Mouse (Mus musculus): ENCODE data around the gene Thbs3. TPM values are rescaled to one million over a fixed set of nuclear protein-coding genes. Genes with fewer than 3 reads are reported as not detected.

Thbs3 gene
- polyA plus RNA-seq, 1 experiment from 2014 or later = 77.7 TPM

DNA sequence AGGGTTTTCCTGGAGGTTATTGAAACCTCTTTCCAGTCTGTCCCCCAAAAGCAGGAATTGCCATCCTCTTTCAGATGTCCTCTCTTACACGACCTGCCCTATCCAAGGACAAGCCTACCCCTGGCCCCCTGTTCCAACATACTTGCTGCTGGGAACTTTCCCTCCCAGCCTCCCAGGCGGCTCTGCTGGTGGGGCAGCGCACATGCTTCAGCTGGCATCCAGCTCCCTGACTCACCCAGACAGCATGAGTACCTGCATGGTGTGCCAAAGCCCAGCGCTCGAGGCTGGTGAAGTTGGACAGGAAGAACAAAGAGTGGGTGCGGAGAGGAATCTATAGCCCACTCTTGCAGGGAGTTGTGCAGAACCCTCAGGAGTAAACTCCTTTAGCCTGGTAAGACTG is 55.9 kb downstream of the Thbs3 start:
- TF ChIP-seq EP300 (IDR thresholded peaks at IDR 0.05) (no peak), CTCF (IDR thresholded peaks at IDR 0.05) (no peak)
- peak; percentile 65 for DNase-seq (ENCODE audit: low spot score)
- no peaks in the 10 kb centered on the region for H3K27me3 ChIP-seq (replicated peaks; ENCODE audit: insufficient read depth, low read length)
- no peaks in the 10 kb centered on the region for H3K9me3 ChIP-seq (ENCODE audit: low read length)
- H3K36me3 ChIP-seq (ENCODE audit: insufficient read depth, low read length) = peaks cover 25% of the 10 kb centered on the region
- H3K9ac ChIP-seq (replicated peaks; ENCODE audit: low read depth) = no peak overlapping the region
- peaks cover 16% of the 10 kb centered on the region; the same call in 1 of the 2 replicates for H3K4me1 ChIP-seq (ENCODE audit: insufficient read depth, low read depth, low read length)
- H3K4me3 ChIP-seq (ENCODE audit: low read depth, low read length) = peak overlapping the region; percentile 52; the same call in 1 of the 2 replicates
- peak; percentile 41 for ATAC-seq
- peak overlapping the region; percentile 79 for H3K27ac ChIP-seq (ENCODE audit: low read length)
- WGBS = 49% methylated on average over 6 of the region's 6 CpGs
- peak overlapping the region; percentile 59 for H3K4me2 ChIP-seq (replicated peaks; ENCODE audit: low read depth, low read length)

DNA sequence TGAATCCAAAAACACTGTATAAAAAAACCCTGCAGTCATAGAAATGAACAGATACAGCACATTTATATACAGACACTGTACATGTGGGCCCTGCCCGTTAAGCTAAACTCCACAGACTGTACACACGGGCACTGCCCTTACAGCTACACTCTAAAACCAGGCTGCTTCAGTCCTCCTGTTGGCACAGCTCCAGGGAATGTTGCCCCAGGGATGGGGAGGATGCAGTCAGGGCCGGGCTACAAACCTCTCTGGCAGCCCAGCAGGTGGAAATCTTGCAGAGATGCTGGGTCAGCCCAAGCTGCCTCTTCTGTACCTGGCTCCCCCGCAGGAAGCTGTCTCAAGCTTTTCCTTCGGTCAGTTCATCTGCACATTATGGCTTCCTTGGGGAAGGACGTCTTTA is 56.8 kb downstream of the Thbs3 start:
- H3K27me3 ChIP-seq (replicated peaks; ENCODE audit: insufficient read depth, low read length) = no peaks in the 10 kb centered on the region
- H3K36me3 ChIP-seq (ENCODE audit: insufficient read depth, low read length) = peaks cover 29% of the 10 kb centered on the region
- peak; percentile 25; the same call in 1 of the 2 replicates for ATAC-seq
- DNase-seq (ENCODE audit: low spot score) = peak; percentile 32
- TF ChIP-seq CTCF (IDR thresholded peaks at IDR 0.05) = no peak
- TF ChIP-seq EP300 (IDR thresholded peaks at IDR 0.05) = no peak
- no peak overlapping the region for H3K27ac ChIP-seq (ENCODE audit: low read length)
- H3K4me2 ChIP-seq (replicated peaks; ENCODE audit: low read depth, low read length) = no peak overlapping the region
- no peaks in the 10 kb centered on the region for H3K9me3 ChIP-seq (ENCODE audit: low read length)
- peaks cover 16% of the 10 kb centered on the region; the same call in 1 of the 2 replicates for H3K4me1 ChIP-seq (ENCODE audit: insufficient read depth, low read depth, low read length)
- no peak overlapping the region for H3K4me3 ChIP-seq (ENCODE audit: low read depth, low read length)
- WGBS = 48% methylated on average over 6 of the region's 6 CpGs
- H3K9ac ChIP-seq (replicated peaks; ENCODE audit: low read depth) = no peak overlapping the region

DNA sequence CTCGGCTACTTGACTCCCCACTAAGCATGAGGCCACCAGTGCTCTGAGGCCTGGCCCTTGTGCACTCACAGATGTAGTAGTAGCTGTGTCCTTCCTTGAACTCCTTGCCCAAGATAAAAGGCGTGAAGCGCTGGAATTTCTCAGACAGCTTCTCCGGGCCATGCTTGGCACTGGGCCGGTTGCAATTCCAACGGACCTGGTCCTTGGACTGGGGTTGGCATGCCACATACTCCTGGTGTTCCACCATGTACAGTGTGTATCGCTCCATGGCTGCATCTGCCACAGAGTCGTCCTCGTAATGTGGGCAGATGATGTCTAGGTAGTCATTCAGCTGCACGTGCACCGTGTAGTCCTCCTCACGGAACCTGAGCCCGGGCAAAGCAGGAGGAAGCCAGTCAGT is 61.1 kb downstream of the Thbs3 start:
- TF ChIP-seq EP300 (IDR thresholded peaks at IDR 0.05) (no peak), CTCF (IDR thresholded peaks at IDR 0.05) (no peak)
- Histone ChIP-seq H3K4me3 (ENCODE audit: low read depth, low read length) (no peak overlapping the region), H3K27me3 (replicated peaks; ENCODE audit: insufficient read depth, low read length) (no peaks in the 10 kb centered on the region), H3K27ac (ENCODE audit: low read length) (peak overlapping the region; percentile 97; the same call in 1 of the 2 replicates), H3K9ac (replicated peaks; ENCODE audit: low read depth) (no peak overlapping the region), H3K4me2 (replicated peaks; ENCODE audit: low read depth, low read length) (peak overlapping the region; percentile 81; the same call in 1 of the 2 replicates), H3K36me3 (ENCODE audit: insufficient read depth, low read length) (peaks cover 29% of the 10 kb centered on the region), H3K4me1 (ENCODE audit: insufficient read depth, low read depth, low read length) (no peaks in the 10 kb centered on the region), H3K9me3 (ENCODE audit: low read length) (no peaks in the 10 kb centered on the region)
- no peak for DNase-seq (ENCODE audit: low spot score)
- ATAC-seq = no peak
- 79% methylated on average over 13 of the region's 13 CpGs for WGBS

MicroRNAs within 50 kb of the gene (microRNA counts, 519-probe panel; counts per million panel counts)
- not detected for microRNA mmu-miR-92b

Small RNA genes lying within 50 kb of the gene (microRNA-seq; reads per million reads assigned to microRNA genes)
- gene Mir92b = 1,088 reads per million, percentile 75 among the genes with 10 or more reads in this experiment

Other genes starting within 250 kb of the Thbs3 start
- 16.0 and 17.9 TPM in 2 replicates for gene Rusc1, start 121.9 kb upstream of the Thbs3 start, polyA plus RNA-seq (2015; fragmentation: Nextera tagmentation; extraction: Ambion mirVana)
- not detected in 2 replicates for gene Gm43738, start 114.1 kb upstream of the Thbs3 start, polyA plus RNA-seq (2015; fragmentation: Nextera tagmentation; extraction: Ambion mirVana)
- 185 and 199 TPM in 2 replicates for gene Fdps, start 113.2 kb upstream of the Thbs3 start, polyA plus RNA-seq (2015; fragmentation: Nextera tagmentation; extraction: Ambion mirVana)
- 0.14 and 0.32 TPM in 2 replicates for gene Pklr, start 79.0 kb upstream of the Thbs3 start, polyA plus RNA-seq (2015; fragmentation: Nextera tagmentation; extraction: Ambion mirVana)
- 0.19 and 0.31 TPM in 2 replicates for gene Hcn3, start 55.0 kb upstream of the Thbs3 start, polyA plus RNA-seq (2015; fragmentation: Nextera tagmentation; extraction: Ambion mirVana)
- 16.2 and 17.7 TPM in 2 replicates for gene Clk2, start 50.4 kb upstream of the Thbs3 start, polyA plus RNA-seq (2015; fragmentation: Nextera tagmentation; extraction: Ambion mirVana)
- 89.6 and 94.2 TPM in 2 replicates for gene Scamp3, start 37.7 kb upstream of the Thbs3 start, polyA plus RNA-seq (2015; fragmentation: Nextera tagmentation; extraction: Ambion mirVana)
- 6.6 and 8.4 TPM in 2 replicates for gene Fam189b, start 32.0 kb upstream of the Thbs3 start, polyA plus RNA-seq (2015; fragmentation: Nextera tagmentation; extraction: Ambion mirVana)
- gene Gba, start 12.3 kb upstream of the Thbs3 start, polyA plus RNA-seq (2015; fragmentation: Nextera tagmentation; extraction: Ambion mirVana) = 44.4 and 46.5 TPM in 2 replicates
- 99.3 and 116 TPM in 2 replicates for gene Mtx1, start 11.9 kb downstream of the Thbs3 start, polyA plus RNA-seq (2015; fragmentation: Nextera tagmentation; extraction: Ambion mirVana)
- gene Muc1, start 13.9 kb downstream of the Thbs3 start, polyA plus RNA-seq (2015; fragmentation: Nextera tagmentation; extraction: Ambion mirVana) = 300 and 307 TPM in 2 replicates
- 282 and 309 TPM in 2 replicates for gene Krtcap2, start 30.8 kb downstream of the Thbs3 start, polyA plus RNA-seq (2015; fragmentation: Nextera tagmentation; extraction: Ambion mirVana)
- 1.8 and 2.1 TPM in 2 replicates for gene Trim46, start 31.1 kb downstream of the Thbs3 start, polyA plus RNA-seq (2015; fragmentation: Nextera tagmentation; extraction: Ambion mirVana)
- 125 and 136 TPM in 2 replicates for gene Dpm3, start 44.2 kb downstream of the Thbs3 start, polyA plus RNA-seq (2015; fragmentation: Nextera tagmentation; extraction: Ambion mirVana)
- 95.7 and 96.4 TPM in 2 replicates for gene Slc50a1, start 55.4 kb downstream of the Thbs3 start, polyA plus RNA-seq (2015; fragmentation: Nextera tagmentation; extraction: Ambion mirVana)
- 174 and 188 TPM in 2 replicates for gene Efna1, start 66.0 kb downstream of the Thbs3 start, polyA plus RNA-seq (2015; fragmentation: Nextera tagmentation; extraction: Ambion mirVana)
- gene Efna3, start 107.8 kb downstream of the Thbs3 start, polyA plus RNA-seq (2015; fragmentation: Nextera tagmentation; extraction: Ambion mirVana) = 4.4 and 6.7 TPM in 2 replicates
- 9.7 and 10.3 TPM in 2 replicates for gene Efna4, start 122.8 kb downstream of the Thbs3 start, polyA plus RNA-seq (2015; fragmentation: Nextera tagmentation; extraction: Ambion mirVana)
- 133 and 177 TPM in 2 replicates for gene Adam15, start 134.8 kb downstream of the Thbs3 start, polyA plus RNA-seq (2015; fragmentation: Nextera tagmentation; extraction: Ambion mirVana)
- gene Dcst2, start 146.8 kb downstream of the Thbs3 start, polyA plus RNA-seq (2015; fragmentation: Nextera tagmentation; extraction: Ambion mirVana) = 0.16 and 0.25 TPM in 2 replicates
- 0.11 and 0.38 TPM in 2 replicates for gene Dcst1, start 150.1 kb downstream of the Thbs3 start, polyA plus RNA-seq (2015; fragmentation: Nextera tagmentation; extraction: Ambion mirVana)
- 6.4 and 7.3 TPM in 2 replicates for gene Zbtb7b, start 179.6 kb downstream of the Thbs3 start, polyA plus RNA-seq (2015; fragmentation: Nextera tagmentation; extraction: Ambion mirVana)
- not detected in 2 replicates for gene Lenep, start 187.6 kb downstream of the Thbs3 start, polyA plus RNA-seq (2015; fragmentation: Nextera tagmentation; extraction: Ambion mirVana)
- gene Flad1, start 196.7 kb downstream of the Thbs3 start, polyA plus RNA-seq (2015; fragmentation: Nextera tagmentation; extraction: Ambion mirVana) = 17.9 and 18.2 TPM in 2 replicates
- 75.5 and 83.0 TPM in 2 replicates for gene Cks1b, start 203.2 kb downstream of the Thbs3 start, polyA plus RNA-seq (2015; fragmentation: Nextera tagmentation; extraction: Ambion mirVana)
- gene Shc1, start 203.3 kb downstream of the Thbs3 start, polyA plus RNA-seq (2015; fragmentation: Nextera tagmentation; extraction: Ambion mirVana) = 52.6 and 55.7 TPM in 2 replicates
- gene Pygo2, start 215.0 kb downstream of the Thbs3 start, polyA plus RNA-seq (2015; fragmentation: Nextera tagmentation; extraction: Ambion mirVana) = 19.4 and 20.7 TPM in 2 replicates
- gene Pbxip1, start 221.5 kb downstream of the Thbs3 start, polyA plus RNA-seq (2015; fragmentation: Nextera tagmentation; extraction: Ambion mirVana) = 55.9 and 63.0 TPM in 2 replicates
- gene Pmvk, start 239.4 kb downstream of the Thbs3 start, polyA plus RNA-seq (2015; fragmentation: Nextera tagmentation; extraction: Ambion mirVana) = 53.5 and 96.6 TPM in 2 replicates